Mouse (Mus musculus) CD4-positive naive resting alpha-beta T cell, adult 57 days (primary cell): ENCODE data around the gene Fbxo2. TPM values are rescaled to one million over a fixed set of nuclear protein-coding genes. Genes with fewer than 3 reads are reported as not detected.

ENCODE experiments used
- total RNA-seq: library from RNA; stranded (reverse); gene quantifications from one replicate; pipeline ENCODE4 v1.2.4, GENCODE M21; 2023

Gene Fbxo2
- not detected for total RNA-seq

DNA sequence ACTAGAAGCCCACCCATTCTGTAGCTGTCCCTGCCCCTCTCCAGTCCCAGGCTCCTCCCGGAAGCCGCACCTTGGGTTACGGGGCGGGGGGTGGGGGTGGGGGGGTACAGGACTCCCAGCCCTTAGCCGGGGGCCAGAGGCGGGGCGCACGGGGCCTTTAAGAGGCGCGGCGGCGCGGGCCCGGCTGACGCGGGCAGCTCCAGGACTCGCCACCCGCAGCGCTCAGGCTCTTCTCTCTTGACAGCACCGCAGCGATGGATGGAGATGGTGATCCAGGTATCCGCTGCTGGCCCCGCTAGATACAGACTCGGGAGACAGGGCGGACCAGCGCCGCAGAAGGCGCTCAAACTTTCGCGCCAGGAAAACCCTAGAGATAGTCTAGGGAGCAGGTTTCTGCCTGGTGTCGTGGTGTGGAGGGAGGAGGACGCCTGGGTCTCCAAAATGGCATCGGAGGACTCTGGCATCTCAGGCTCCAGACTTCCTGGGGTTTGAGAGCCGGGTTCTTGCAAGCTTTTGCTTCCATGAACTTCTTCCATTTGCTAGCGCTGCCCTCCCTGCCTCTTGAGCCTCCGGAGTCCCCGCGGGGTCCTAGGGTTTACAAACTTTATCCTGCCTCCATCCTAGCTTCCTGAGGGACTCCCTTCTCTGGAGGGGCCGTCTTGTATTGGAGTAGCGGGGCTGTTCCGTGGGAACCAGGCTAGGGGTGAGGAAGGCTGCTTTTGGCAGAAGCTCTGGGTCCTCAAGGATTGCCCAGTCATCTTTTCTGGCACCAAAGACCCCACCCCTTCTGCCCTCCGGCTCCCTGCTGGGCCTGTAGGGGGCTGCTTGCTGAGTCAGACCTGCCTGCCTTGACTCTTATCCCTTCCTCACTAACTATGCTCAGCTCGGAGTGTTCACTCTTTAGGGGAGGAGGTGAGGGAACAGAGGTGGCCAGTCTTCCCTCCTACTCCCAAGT, at the start of gene Fbxo2, which contains the start of gene Fbxo44:
Fbxo2 (plus strand) TSS at position 186 of the 955 bp plus-strand sequence.
Fbxo44 (minus strand) TSS at position 47 of the 955 bp plus-strand sequence.

DNA sequence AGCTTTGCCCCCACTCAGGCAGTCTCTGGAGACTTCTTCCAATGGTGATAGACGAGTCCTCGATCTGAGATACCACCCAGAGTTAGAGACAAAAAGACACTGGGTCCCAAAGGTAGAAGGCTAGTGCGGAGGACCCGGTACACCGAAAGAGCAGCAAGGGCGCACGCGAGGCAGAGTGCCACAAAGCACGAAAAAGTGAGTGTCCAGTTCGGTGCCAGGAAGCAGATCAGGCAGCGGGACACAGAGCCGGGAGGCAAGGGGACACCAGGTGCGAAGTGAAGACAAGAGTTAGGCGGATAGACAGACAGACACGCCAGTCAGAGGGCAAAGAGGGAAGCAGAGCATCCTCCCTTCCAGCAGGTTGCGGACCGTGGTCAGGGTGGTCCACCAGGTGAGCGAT, 30.3 kb upstream of the Fbxo2 start, which contains the start of gene Mad2l2:
Mad2l2 (plus strand) TSS at position 252 of the 400 bp plus-strand sequence.

DNA sequence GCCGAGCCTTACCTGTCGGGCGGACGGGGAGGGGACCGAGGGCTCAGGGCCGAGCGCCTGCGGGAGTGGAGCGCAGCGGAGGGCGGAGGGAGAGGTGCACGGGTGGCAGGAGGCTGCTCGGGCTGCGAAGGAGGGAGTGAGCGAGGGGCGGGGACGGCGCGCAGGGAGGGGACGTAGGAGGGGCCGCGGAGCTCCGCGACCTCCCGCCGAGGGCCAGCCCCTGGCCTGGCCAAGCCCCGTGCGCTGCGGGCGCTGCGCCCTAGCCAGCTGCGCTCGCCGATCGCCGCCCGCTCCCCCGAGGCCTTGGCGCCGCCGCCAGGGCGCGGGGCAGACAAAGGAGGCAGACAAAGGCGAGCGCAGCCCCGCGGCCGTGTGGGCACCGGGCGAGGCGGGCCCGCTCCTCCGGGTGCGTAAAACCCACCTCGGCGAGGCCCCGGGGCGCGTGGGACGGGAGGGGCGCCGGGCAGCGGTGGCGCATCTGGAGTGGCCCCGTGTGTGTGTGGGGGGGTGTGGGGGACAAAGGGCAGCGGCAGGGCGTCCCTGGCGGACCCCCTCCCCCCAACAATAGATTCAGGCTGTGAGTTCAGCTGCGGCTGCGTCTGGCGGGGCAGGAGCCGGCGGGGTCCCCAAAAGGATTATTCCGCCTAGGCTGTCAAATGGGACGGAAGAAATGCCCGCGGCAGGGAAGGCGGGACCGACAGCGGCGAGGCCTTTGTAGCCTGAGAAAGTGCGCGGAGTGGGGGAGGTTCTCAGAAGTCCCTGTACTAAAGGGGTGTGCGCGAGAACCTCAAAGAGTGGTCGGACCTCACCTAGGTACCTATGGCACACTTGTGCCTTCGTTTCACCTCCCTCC, 29.6 kb upstream of the Fbxo2 start, which contains the start of gene Draxin:
Draxin (minus strand) TSS at position 138 of the 853 bp plus-strand sequence.

DNA sequence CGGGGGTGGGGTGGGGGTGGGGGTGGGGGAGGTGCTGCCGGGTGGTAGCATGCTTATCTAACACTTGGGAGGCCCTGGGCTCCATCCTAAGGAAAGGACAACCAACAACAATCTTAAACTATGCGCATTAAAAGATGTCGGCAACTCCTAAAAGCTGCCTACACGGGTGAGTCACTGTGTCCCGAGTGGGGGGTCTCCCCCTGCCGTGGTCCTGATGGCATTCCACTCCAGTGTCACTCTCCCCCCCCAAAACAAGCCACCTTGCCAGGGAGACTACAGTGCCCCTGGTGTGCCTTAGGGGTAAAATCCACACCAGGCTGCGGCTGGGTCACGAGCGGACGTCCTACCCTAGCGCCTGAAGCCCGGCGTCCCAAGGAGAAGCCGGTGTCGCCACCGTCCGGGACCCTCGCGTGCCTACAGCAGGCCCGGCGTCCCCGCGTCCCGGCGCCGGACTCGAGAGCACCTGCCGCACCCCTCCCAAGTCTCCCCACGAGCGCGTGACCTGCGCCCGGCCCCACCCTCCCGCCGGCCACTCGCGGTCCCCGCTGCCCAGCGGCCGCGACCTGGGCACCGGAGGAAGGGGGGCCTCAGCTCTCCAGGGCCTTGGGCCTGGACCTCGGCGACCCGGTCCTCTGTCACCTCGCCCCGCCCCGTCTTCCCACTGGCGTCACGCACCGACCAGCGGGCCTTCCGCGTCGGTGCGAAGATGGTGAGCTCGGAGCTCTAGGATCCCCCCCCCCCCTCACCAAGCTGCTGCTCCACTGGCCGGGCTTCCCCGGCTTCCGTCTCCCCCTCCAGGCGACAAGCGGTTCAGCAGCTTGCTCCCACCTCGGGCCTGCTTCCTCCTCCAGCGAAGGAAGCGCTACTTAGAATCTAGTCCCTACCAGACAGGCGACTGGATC, 8.9 kb upstream of the Fbxo2 start, which contains the start of gene Fbxo6:
Fbxo6 (minus strand) TSS at position 874 of the 902 bp plus-strand sequence.

Other genes with a start within 250 kb of the Fbxo2 start
- 9.5 TPM for gene Plod1, start 223.9 kb upstream of the Fbxo2 start, total RNA-seq
- gene 2510039O18Rik, start 219.7 kb upstream of the Fbxo2 start, total RNA-seq = 63.6 TPM
- not detected for gene Nppb, start 174.8 kb upstream of the Fbxo2 start, total RNA-seq
- not detected for gene Nppa, start 159.9 kb upstream of the Fbxo2 start, total RNA-seq
- 37.6 TPM for gene Clcn6, start 121.8 kb upstream of the Fbxo2 start, total RNA-seq
- 24.2 TPM for gene Mthfr, start 121.5 kb upstream of the Fbxo2 start, total RNA-seq
- 18.2 TPM for gene Agtrap, start 72.6 kb upstream of the Fbxo2 start, total RNA-seq
- gene Mad2l2, start 30.2 kb upstream of the Fbxo2 start, total RNA-seq = 23.5 TPM
- gene Draxin, start 29.9 kb upstream of the Fbxo2 start, total RNA-seq = not detected
- gene Fbxo6, start 8.5 kb upstream of the Fbxo2 start, total RNA-seq = 16.6 TPM
- gene Fbxo44, start 139 bp upstream of the Fbxo2 start, total RNA-seq = 4.2 TPM
- not detected for gene Disp3, start 127.3 kb downstream of the Fbxo2 start, total RNA-seq